Mouse (Mus musculus) cerebellum, adult 8-10 months (tissue): Measurements from ENCODE around the gene Chaf1a.
A peak's percentile ranks its signal among the peaks of the same experiment; 100 is the strongest.

ENCODE experiments used
- DNase-seq: peaks from one replicate; pipeline ENCODE4 v3.0.0; 2022

Gene Chaf1a

GRCm38 (mm10) chr17:56119981-56120880 lies 80.0 kb downstream of the Chaf1a start:
- DNase-seq = peak; percentile 62

DNA sequence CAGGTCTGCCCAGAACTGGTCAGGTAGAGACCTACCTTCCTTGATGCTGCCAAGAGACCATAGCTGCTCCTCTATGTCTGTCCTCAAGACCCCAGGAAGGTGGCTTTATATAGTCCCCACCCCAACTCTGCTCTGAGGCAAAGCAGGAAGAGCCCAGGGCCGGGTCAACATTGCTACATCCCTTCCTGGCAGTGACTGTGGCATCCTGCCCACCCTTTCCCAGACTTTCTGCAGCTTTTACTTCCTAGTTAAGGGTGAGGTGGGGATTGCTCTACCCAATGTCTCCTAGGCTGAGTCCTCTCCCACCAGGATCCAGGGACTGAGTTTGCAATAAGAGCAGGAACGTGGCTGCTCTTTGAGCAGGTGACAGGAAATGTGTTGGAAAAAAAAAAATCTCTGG lies 81.6 kb downstream of the Chaf1a start, which contains the start of gene Lrg1:
Lrg1 (minus strand) TSS at position 176 of the 400 bp plus-strand sequence.
- no peak for DNase-seq
